Mouse (Mus musculus): ENCODE data around the gene Vps26b.

The Vps26b gene

DNA sequence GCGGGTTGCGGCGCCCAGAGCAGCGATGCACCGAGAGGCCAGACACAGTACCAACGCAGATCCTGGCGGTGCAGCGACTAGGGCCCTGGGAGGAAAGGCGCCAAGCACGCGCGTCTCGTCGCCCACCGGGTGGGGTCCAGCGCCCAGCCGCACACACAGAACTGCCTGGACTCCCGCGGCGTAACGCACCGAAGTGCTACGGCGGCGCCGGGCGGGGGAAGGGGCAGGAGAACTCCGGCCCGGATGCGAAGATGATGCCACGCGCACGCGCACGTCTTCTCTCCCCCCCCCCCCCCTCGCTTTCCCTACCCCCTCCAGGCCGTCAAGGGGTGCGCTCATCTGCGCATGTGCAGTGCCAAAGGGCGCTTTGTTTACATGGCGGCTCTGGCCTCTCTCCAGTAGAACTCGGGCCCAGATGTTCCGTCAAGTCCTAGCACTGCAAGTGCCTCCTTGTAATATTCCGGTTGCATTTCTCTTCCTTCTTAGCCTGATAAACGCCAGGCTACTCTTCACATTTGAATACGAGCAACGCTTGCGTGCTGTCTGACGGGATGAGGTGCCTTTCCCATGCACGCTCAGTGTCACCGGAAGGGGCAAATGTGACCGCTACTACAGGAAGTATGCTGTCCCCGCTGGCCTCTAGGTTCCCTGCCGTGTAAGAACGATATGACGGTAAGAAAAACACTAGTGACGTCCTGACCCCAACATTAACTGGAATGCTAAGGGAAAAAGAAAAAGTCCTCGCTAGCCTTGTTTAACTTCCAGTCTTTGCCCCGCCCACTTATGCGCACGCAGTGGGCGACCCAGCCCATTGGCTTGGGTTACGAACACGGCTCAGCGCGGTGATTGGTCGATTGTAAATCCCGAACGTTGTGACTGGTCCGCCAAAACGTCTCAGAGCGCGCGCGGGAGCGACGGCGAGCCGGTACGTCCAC, at the start of gene Vps26b, which contains the start of gene Ncapd3:
Gene Vps26b, minus strand, starts transcription at position 238 of the 935 bp plus-strand sequence.
Gene Ncapd3, plus strand, starts transcription at position 348 of the 935 bp plus-strand sequence.
- peak; percentile 96 for DNase-seq

DNA sequence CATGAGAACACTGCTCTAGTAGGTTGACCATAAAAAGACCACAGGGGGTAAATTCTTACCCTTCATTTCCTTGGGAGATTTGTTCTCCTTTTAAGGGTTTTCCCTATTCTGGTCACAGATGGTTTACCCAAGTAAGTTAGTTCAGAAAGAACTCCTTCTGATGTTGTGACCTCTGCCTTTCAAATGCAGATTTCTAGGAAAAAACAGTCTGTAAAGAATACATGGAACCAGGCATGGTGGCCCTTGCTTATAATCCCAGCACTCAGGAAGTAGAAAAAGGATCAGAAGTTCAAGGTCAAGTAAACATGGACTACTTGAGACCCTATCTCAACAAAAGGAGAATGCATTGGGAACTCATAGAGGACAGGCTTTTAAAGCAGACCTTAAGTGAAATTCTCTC, 45.9 kb upstream of the Vps26b start:
- DNase-seq = no peak

DNA sequence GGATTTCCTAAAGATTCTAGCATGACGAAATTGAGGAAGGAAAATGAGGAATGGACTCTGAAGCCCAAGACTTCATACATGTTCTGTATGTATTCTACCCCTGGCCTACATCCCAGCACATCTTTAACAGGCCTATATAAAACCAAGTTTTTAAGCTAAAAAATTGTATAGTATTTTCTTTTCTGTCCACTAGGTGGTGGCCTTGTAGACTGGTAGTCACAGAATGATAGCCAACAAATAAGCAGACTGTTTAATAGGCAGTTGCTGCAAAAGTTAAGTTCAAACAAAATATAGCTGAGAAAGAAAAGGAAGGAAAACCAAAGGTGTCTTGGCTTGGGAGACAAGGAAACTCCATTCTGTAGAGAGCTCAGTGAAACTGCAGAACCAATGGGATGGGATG, 44.8 kb upstream of the Vps26b start:
- DNase-seq = no peak

DNA sequence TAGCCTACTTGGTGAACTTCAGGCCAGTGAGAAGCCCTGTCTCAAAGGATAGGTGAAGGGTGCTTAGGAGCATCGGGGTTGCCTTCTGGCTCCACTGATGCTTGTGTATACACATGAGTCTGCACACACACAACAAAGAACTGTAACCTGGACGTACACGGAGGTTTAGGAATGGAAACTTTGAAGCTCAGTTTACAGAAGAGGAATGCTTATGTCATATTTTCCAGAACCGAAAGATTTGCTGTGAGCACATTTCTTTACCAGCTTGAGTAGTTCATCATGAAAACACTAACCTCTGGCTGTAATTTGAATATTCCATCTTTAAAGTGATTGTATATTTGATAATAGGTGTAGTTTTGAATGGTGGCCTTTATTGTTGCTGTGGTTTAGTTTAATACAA, 41.0 kb upstream of the Vps26b start:
- no peak for DNase-seq

DNA sequence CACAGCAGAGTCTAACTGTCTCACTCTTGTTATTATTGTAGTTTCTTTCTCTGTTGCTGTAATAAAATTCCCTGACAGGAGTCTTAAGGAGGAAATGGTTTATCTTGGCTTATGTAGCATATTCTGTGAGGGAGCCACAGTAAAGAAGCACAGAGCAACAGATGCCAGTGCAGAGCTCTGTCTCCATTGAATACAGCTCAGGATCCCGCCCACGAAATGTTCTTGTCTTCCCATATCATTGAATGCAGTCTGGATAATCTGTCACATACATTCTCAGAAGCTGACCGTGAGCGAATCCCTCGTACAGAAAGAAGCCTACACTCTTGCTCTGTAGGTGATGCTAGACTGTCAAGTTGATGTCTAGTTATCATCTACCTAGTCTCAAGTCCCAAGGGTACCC, 28.5 kb upstream of the Vps26b start:
- DNase-seq = no peak

DNA sequence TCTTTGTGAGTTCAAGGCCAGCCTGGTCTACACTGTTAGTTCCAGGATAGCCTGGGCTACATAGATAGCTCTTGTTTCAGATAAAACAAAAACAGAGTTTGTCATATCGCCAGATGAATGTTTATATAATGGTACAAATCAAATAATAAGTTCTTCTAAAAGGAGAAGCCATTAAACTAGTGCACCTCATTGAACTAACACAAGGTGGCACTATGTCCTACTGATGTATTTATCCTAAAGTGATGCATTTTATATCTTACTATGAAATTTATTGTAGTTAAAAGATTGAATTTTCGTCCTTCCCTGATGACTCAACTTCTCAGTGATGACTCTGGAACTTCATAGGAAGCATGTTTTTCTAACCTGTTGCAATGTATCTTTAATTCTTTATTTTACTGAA, 19.6 kb upstream of the Vps26b start:
- DNase-seq = no peak

DNA sequence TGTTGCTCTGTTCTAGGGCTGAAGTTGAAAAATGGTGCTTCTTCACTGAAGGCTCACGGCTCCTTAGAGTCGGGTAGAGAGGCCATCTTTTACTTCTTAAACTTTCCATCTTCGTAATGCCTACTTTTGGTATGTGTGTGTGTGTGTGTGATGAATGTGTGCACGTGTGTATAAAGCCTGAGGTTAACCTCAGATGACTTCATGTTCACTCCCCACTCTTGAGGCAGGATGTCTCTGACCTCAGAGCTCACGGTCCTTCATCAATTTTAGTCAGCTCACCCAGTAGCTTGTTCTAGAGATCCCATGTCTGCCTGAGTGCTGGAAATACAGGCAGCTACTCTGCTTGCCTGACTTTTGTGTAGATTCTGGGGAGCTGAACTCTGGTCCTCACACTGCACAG, 14.0 kb upstream of the Vps26b start:
- no peak for DNase-seq

DNA sequence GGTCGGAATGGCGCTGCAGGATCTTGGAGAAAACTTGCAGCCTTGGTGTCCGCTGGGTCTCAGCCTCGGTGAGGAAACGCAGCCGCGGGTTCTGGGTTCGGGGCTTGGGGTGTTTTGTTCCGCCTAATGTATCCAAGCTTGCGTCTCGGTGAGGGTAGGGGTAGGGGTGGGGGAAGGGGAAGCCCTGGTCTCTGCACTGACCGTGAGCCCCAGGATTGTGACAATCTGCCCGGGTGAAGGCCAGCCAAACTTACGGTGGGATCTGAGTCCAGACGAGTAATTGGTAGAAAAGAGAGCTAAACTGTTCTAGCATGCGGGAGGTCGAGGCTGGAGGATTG, 867 bp upstream of the Vps26b start:
- no peak for DNase-seq

DNA sequence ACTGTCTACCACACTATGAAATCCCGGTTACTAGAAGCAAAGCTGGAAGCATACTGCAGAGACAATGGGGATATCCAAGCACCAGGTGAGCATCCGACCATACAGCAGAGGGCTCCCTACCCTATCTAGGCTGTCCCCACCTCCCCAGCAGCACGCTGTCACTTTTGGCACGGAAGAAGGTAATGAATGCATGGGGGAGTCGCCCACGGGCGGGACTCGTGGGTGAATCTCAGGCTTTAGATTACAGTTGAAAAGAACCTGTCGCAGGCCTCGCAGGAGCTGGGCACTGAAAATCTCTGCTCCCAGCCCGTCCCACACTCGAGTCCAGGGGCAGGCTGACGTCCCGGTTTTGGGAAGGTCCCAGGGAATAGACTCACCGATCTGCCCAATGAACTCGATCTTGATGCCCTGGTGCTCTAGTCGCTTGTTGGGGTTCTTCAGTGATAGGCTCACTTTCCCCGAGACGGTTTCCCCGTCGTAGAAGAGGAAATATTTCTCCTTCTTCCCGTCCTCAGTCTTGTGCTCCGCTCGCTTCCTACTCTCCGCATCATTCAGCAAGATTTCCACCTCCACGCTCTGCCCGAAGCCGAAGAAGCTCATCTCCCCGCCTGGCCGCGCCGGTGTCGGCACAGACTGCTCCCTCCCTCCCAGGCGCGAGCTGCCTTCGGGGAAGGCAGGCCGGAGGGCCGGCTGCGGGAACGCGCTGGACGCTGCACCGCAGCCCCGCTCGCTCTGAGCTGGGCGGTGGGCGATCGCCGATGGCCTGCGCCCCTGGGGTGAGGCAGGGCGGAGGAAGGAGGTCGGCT, 640 bp downstream of the Vps26b start:
- peak; percentile 77 for DNase-seq

DNA sequence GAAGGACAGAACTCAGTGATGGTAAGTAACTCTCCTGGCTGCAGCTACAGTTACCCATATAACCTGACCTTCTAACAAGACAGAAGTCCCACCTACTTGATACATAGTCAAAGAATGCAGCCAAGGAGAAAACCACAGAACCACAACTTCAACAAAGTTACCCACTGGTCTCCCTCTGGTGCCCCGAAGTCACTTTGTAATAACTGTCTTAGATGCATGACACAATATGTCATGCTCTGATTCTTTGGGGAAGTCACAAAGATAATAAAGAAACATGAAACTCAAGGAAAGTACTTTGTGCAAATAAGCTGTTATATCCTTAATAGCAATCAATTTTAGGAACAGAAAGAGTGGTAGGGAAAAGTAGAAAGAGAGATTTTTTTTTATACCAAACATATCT, 3.2 kb downstream of the Vps26b start:
- DNase-seq = no peak

DNA sequence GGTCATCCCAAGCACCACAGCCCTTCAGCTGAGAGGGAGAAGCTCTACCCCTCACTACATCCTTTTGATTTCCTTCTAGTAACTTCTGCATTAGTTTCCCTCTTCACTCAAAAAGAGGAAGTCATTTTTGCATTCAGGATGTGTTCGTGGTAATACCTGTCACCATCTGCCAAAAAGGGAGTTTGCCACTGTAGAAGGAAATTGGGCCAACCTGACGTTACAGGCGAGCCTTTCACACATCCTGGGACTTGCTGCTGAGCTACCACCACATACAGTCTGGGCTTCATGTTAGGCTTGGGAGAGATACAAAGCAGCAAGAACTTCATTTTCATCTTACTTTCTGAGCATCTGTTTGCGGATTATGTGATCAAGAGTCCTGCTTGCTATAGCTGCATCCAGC, 6.2 kb downstream of the Vps26b start:
- no peak for DNase-seq

DNA sequence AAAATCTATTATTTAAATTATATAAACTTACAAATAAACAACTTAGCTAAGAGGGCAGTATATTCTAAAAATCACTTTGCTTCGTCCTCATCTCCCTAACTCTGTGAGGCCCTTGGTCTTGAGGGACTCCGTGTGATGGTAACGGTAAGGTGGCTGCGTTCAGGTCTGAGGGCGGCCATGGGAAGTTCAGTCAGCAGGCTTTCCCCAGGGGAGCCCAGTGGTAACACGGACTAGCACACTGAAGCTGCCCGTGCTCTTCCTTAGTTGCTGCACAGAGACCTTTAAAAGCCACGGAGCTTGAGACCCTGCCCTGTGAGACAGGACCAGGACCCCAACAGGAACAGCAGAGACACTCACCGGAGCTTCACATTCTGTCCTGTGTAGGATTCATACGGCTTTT, 10.9 kb downstream of the Vps26b start:
- no peak for DNase-seq

DNA sequence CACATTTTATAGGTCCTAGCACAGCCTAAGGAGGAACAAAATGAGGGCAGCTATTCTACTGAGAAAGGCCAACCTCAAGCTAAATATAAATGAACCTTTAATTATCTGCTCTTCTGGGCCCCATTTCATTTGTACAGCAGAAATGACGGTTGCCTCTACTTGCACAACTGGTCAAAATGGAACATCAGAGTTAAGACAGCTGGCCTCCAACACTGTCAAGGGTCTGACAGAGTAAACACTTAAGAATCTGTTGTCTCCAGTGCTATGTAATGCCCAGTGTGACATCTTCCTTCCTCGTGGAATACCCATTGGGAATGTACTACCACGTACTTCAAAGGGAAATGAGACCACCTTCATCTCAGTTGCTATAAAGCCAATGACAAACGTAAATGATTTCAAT, 18.3 kb downstream of the Vps26b start:
- no peak for DNase-seq

DNA sequence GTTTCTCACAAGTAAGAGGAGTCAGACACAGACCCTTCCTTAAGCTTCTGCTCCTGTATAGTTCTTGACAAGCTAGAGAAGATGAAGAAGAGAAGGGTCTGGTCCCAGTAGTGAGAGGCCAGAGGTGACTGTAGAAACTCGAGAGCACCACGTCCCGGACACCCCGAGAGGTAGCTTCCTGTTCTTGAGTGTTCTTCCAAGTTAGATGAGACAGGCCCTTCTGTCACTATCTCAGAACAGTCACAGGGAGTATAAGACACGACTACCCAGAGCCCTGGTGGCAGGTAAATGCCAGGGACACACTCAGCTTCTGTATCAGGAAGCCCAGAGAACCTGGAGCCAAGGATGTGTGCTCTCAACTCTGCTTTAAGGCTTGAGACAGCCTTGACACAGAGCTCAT, 20.6 kb downstream of the Vps26b start:
- DNase-seq = no peak

DNA sequence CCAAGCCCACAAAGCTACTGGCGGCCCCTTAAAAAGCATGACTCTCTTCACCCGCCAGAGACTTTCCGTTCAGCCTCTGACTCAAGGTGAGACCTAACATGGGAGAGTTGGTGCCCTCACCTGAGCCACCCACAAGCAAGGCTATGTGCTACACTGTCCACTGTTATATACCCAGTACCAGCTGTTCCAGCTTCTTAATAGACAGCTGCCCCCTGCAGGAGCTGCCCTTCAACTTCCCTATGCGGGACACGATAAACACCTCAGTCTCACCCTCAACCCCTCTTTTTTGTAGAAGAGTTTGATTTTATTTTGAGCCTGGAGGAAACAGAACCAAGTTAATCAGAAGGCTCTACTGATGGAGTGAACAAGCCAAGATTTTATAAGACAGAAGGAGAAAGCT, 23.0 kb downstream of the Vps26b start:
- no peak for DNase-seq

DNA sequence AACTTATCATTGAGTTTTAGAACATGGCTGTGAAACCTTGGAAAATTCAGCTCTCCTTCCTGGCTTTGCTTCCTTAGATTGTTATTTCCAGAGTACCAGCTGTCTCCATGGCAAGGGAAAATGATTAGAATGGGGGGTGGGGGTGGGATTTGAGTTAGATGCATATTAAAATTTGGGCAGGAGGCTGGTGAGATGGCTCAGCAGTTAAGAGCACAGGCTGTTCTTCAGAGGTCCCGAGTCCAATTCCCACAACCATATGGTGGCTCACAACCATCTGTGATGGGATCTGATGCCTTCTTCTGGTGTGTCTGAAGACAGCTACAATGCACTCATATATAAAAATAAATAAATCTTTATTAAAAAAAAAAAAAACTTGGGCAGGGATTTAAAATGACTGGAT, 23.9 kb downstream of the Vps26b start:
- DNase-seq = no peak

DNA sequence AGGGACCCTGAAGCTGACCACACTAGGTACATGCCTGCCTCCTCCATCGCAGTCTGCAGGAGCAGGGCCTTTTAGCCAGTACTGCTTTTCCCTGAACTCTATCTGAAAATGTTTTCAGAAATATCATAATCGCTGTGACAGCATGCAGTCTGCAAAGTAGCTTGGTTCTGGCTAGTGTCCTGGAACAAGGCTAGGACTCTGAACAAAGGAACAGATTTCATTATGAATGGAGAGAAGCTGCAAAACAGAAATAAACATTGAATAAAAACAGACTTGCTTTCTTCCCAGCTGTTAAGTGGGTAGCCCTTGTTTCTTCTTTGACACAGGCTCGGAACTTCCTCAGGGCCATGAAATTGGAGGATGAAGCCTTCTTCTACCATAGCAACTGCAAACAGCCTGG, 24.6 kb downstream of the Vps26b start:
- DNase-seq = no peak

DNA sequence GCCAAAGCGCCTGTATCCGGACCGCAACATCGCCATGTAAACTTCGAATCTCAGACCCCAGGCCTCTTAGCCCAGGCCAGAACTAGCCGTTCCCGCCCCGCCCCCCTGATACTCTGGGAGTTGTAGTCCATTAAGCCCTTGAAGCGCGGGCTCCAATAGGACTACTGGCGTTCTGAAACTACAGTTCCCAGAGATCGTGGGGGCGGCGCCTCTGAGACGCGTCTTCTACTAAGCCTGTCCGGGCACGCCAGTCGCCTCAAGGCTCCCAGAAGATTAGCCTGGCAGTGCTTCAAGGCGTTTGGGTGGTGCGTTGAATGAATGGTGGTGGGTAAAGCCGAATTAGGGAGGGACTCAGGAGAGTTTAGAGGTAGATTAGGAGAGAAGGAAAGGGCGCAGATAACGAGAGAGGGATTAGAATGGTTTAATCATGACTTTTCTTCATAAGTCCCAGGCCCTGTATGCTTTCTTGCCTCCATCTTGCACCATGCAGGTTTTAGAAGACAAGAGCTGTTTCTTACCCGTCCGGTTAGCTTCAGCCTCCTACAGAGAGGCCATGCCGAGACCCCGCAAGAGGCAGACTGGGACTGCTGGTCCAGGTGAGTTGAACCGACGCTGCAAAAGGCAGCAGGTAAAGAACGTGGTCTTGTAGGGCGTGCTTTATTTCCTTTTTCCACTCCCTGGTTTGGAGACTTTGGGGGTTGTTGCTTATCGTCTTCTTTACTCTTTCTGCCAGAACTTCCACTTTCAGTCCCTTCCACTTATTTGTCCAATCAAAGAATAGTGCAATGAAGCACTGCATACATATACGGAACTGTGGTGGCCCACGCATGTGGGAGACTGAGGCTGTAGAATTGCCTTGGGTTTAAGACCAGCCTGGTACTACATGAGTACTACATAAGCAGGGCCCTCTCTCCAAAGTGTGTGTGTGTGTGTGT, 30.1 kb downstream of the Vps26b start, which contains the start of the genes Acad8 and Thyn1:
Gene Acad8, minus strand, starts transcription at position 106 of the 935 bp plus-strand sequence.
Gene Thyn1, plus strand, starts transcription at position 250 of the 935 bp plus-strand sequence.
- DNase-seq = peak; percentile 94

DNA sequence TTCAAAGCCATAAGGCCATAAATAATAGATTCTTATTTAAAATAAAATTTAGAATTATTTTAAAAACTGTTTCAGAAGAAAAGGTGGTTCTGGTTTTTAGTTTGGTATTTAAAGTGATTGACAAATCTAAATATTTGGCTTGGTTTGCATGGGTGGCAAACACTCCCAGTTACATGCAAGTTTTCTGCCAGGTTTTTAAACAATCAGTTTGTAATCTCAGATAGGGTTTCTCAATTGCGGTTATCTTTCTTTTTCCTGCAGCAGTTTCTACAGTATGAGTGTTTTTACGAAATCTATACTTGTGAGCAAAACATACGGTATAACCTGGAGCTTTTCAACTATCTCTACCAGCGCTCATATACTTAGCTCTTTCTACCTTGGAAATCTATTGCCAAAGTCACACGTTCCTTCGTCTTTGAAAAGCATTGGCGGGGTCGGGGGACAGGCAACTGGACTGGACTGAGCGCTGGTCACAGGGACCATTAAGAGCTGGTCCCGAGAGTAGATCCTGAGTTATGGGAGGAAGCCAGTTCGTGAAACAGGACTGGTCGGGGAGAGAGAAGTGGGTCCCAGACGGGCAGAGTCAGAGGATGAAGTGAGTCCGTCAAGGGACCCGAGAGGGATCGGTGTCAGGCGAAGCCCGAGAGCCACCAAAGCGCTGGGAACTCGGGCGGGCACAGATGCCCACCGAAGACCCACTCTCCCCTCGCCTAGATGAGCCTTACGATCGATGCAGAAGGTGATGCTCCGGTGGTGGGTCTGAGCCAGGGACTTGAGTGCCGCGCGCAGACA, 31.0 kb downstream of the Vps26b start:
- no peak for DNase-seq

DNA sequence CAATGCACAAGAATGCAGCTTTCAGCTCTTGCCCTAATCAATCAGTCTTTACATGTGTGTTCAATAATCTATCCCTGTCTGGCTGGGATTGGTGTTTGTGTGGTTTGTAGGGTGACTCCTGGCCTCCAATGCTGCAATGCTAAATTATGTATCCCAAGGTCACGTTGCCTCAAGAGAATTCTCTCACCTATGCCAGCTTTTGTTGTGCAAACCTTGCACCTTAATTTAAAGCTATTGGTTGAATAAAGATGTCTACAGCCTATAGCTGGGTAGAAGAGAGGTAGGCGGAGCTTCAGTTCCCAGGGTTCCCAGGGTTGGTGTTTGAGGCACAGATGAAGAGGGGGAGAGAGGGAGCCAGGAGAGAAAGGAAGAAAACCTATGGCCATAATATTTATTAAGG, 32.4 kb downstream of the Vps26b start:
- no peak for DNase-seq

DNA sequence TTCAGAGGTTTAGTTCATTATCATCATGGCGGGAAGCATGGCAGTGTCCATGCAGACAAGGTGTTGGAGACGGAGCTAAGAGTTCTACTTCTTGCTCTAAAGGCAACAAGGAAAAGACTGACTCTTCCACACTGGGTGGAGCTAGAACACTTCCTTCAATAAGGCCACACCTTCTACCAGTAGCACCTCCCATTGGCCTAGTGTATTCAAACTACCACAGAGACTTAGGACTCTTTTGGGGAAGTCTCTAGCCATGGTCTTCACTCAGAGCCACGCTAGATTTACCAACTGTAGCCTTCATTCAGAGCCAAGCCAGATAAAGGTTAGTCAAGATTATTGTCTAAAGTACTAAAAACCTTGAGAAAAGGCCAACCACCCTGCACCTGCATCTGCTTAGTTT, 32.8 kb downstream of the Vps26b start:
- no peak for DNase-seq

DNA sequence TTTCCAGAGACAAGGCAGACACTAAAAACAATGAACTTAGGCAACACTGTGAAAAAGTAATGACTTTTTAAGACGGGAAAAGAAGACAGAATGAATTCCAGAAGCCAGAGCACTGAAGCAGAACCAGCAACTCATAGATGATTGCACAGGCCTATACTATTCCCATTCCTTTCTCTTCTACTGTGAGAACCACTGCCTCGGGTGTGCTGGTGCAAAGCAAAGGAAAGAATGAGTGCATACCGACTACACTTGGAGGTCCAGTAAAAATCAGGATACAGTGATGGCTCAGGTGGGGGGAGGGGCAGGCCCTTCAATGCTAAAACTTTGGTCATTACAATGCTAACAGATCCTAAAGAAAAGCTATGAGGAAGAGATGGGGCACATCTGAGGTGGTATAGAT, 36.0 kb downstream of the Vps26b start:
- DNase-seq = no peak
